Mouse (Mus musculus): ENCODE results near the gene Gm47189.
"Not testable (repeated sequence)": the region's sequence is repeated elsewhere in the genome, so short reads cannot be mapped to it uniquely, and the experiment has no call there.

DNA sequence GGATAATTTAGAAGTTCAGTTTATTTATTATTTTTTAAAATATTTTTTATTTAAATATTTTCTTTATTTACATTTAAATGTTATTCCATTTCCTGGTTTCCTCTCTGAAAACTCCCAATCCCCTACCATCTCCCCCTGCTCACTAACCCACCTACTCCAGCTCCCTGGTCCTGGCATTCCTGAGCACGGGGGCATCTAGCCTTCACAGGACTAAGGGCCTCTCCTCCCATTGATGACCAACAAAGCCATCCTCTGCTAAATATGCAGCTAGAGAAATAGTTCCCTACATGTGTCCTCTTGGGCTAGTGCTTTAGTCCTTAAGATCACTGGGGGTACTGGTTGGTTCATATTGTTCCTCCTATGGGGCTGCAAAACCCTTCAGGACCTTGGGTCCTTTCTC is 55.1 kb downstream of the Gm47189 start:
- not testable (repeated sequence) for TF ChIP-seq POLR2A (IDR thresholded peaks at IDR 0.05; ENCODE audit: control insufficient read depth, extremely low read depth, insufficient read depth, low read length, poor library complexity); CTCF (IDR thresholded peaks at IDR 0.05; ENCODE audit: borderline replicate concordance, control insufficient read depth, extremely low read depth, insufficient read depth, low read length, poor library complexity)

All from thymus, adult 2 months (tissue).